Mouse (Mus musculus) liver, embryonic 11.5 days (tissue): Measurements from ENCODE around the gene Hsp90ab1. TPM values are rescaled to one million over a fixed set of nuclear protein-coding genes. Genes with fewer than 3 reads are reported as not detected.

Experiments used
- ATAC-seq: fragments of 200-750 bp; cut with Nextera tagmentation; replicated peaks from 2 replicates; pipeline ENCODE4 v1.8.0; 2017; ENCODE audit warnings: moderate number of reproducible peaks, mild to moderate bottlenecking, moderate TSS enrichment, moderate library complexity; ENCODE audit not compliant: low FRiP score
- DNase-seq: peaks from one replicate; pipeline ENCODE4 v3.0.0-alpha.2; 2017; ENCODE audit warnings: low spot score
- H3K27ac ChIP-seq: fragments of 300-500 bp; sonication (generic); 2 replicates; pipeline ENCODE4 v1.5.1; 2014; ENCODE audit warnings: mild to moderate bottlenecking, low read depth, low read length, control low read depth
- H3K27me3 ChIP-seq: fragments of 300-500 bp; sonication (generic); replicated peaks from 2 replicates; pipeline ENCODE4 v1.6.1; 2014; ENCODE audit warnings: low read length, mixed read lengths; ENCODE audit not compliant: control insufficient read depth, insufficient read depth
- H3K36me3 ChIP-seq: fragments of 300-500 bp; sonication (generic); 2 replicates; pipeline ENCODE4 v1.6.1; 2014; ENCODE audit warnings: mild to moderate bottlenecking, low read length, moderate library complexity, mixed read lengths; ENCODE audit not compliant: control insufficient read depth, insufficient read depth
- H3K4me1 ChIP-seq: fragments of 300-500 bp; sonication (generic); replicated peaks from 2 replicates; pipeline ENCODE4 v1.6.1; 2014; ENCODE audit warnings: low read length, mixed read lengths; ENCODE audit not compliant: control insufficient read depth, insufficient read depth
- H3K4me2 ChIP-seq: fragments of 300-500 bp; sonication (generic); 2 replicates; pipeline ENCODE4 v1.6.1; 2014; ENCODE audit warnings: mild to moderate bottlenecking, control low read depth, moderate library complexity
- H3K4me3 ChIP-seq: fragments of 300-500 bp; sonication (generic); 2 replicates; pipeline ENCODE4 v1.5.1; 2014; ENCODE audit warnings: low read depth, low read length, control low read depth
- H3K9ac ChIP-seq: fragments of 300-500 bp; sonication (generic); 2 replicates; pipeline ENCODE4 v1.6.1; 2014; ENCODE audit warnings: low read depth, low read length, control low read depth
- H3K9me3 ChIP-seq: fragments of 300-500 bp; sonication (generic); 2 replicates; pipeline ENCODE4 v1.6.1; 2016; ENCODE audit warnings: low read length, inconsistent platforms, mixed read lengths; ENCODE audit not compliant: control insufficient read depth
- WGBS: fragments of 180-500 bp; shearing (Covaris S2); extraction: QIAGEN DNeasy Blood & Tissue Kit; methylation state at CpG from one replicate; pipeline ENCODE4 v1.1.7; 2014; 5-methylcytosine and 5-hydroxymethylcytosine counted together
- polyA plus RNA-seq: library from polyadenylated mRNA; unstranded; fragments of >200 nt; fragmentation: Nextera tagmentation; extraction: Ambion mirVana; gene quantifications from 2 replicates; pipeline ENCODE4 v1.2.1, GENCODE M21; 2014

Hsp90ab1 gene
- polyA plus RNA-seq, 1 experiment from 2014 or later, result 1,837 TPM

- Histone ChIP-seq H3K4me1 (peaks cover 45% of the 10 kb centered on the region), H3K36me3 (peaks cover 25% of the 10 kb centered on the region), H3K9me3 (no peaks in the 10 kb centered on the region), H3K4me3 (peak overlapping the region; percentile 82), H3K27ac (peak overlapping the region; percentile 91), H3K9ac (peak overlapping the region; percentile 93), H3K27me3 (peaks cover 3% of the 10 kb centered on the region; the same call in 1 of the 2 replicates), H3K4me2 (peak overlapping the region; percentile 99)
- no peak for DNase-seq
- ATAC-seq, result peak; percentile 66
- 22% methylated on average over 8 of the region's 8 CpGs for WGBS
Observed at GRCm38 (mm10) chr17:45592606-45593431, 19.7 kb upstream of the Hsp90ab1 start.

GRCm38 (mm10) chr17:45591701-45592605, 18.9 kb upstream of the Hsp90ab1 start:
- peak overlapping the region; percentile 99 for H3K4me2 ChIP-seq
- ATAC-seq (no peak), DNase-seq (no peak)
- peak overlapping the region; percentile 93 for H3K9ac ChIP-seq
- peaks cover 32% of the 10 kb centered on the region for H3K36me3 ChIP-seq
- H3K9me3 ChIP-seq, result no peaks in the 10 kb centered on the region
- 58% methylated on average over 16 of the region's 16 CpGs for WGBS
- H3K27me3 ChIP-seq, result peaks cover 3% of the 10 kb centered on the region; the same call in 1 of the 2 replicates
- peaks cover 41% of the 10 kb centered on the region for H3K4me1 ChIP-seq
- peak overlapping the region; percentile 82 for H3K4me3 ChIP-seq
- peak overlapping the region; percentile 91 for H3K27ac ChIP-seq

- Histone ChIP-seq H3K9ac (no peak overlapping the region), H3K4me2 (no peak overlapping the region), H3K4me1 (peaks cover 35% of the 10 kb centered on the region), H3K9me3 (no peaks in the 10 kb centered on the region), H3K27ac (no peak overlapping the region), H3K27me3 (no peaks in the 10 kb centered on the region; the same call in 1 of the 2 replicates), H3K4me3 (no peak overlapping the region), H3K36me3 (peaks cover 42% of the 10 kb centered on the region)
- no peak for ATAC-seq
- no peak for DNase-seq
- WGBS, result 83% methylated on average over 6 of the region's 6 CpGs
Observed at GRCm38 (mm10) chr17:45590410-45590809, 17.3 kb upstream of the Hsp90ab1 start.

GRCm38 (mm10) chr17:45589844-45590243, 16.8 kb upstream of the Hsp90ab1 start:
- DNase-seq, result no peak
- Histone ChIP-seq H3K9ac (no peak overlapping the region), H3K9me3 (no peaks in the 10 kb centered on the region), H3K4me3 (no peak overlapping the region; the same call in 1 of the 2 replicates), H3K36me3 (peaks cover 42% of the 10 kb centered on the region), H3K27ac (no peak overlapping the region), H3K27me3 (no peaks in the 10 kb centered on the region; the same call in 1 of the 2 replicates), H3K4me1 (peaks cover 40% of the 10 kb centered on the region), H3K4me2 (no peak overlapping the region)
- ATAC-seq, result no peak
- WGBS, result 91% methylated on average over 8 of the region's 8 CpGs

- Histone ChIP-seq H3K9ac (no peak overlapping the region), H3K4me1 (peaks cover 46% of the 10 kb centered on the region), H3K27ac (no peak overlapping the region), H3K4me3 (no peak overlapping the region), H3K4me2 (no peak overlapping the region), H3K36me3 (peaks cover 42% of the 10 kb centered on the region), H3K9me3 (no peaks in the 10 kb centered on the region), H3K27me3 (no peaks in the 10 kb centered on the region; the same call in 1 of the 2 replicates)
- no peak for ATAC-seq
- no peak for DNase-seq
- WGBS, result 98% methylated on average over 7 of the region's 7 CpGs
Observed at GRCm38 (mm10) chr17:45589236-45589635, 16.2 kb upstream of the Hsp90ab1 start.

- H3K4me2 ChIP-seq, result no peak overlapping the region
- H3K27me3 ChIP-seq, result no peaks in the 10 kb centered on the region; the same call in 1 of the 2 replicates
- no peak overlapping the region for H3K27ac ChIP-seq
- H3K4me3 ChIP-seq, result no peak overlapping the region
- H3K9me3 ChIP-seq, result no peaks in the 10 kb centered on the region
- H3K36me3 ChIP-seq, result peaks cover 42% of the 10 kb centered on the region
- H3K4me1 ChIP-seq, result peaks cover 43% of the 10 kb centered on the region
- 91% methylated on average over 7 of the region's 7 CpGs for WGBS
- no peak for DNase-seq
- ATAC-seq, result no peak
- H3K9ac ChIP-seq, result no peak overlapping the region
Observed at GRCm38 (mm10) chr17:45588370-45588769, 15.3 kb upstream of the Hsp90ab1 start.

- Histone ChIP-seq H3K36me3 (peaks cover 42% of the 10 kb centered on the region), H3K9me3 (no peaks in the 10 kb centered on the region), H3K4me2 (no peak overlapping the region), H3K9ac (no peak overlapping the region), H3K4me3 (no peak overlapping the region), H3K27me3 (no peaks in the 10 kb centered on the region), H3K27ac (no peak overlapping the region), H3K4me1 (peaks cover 38% of the 10 kb centered on the region)
- ATAC-seq (no peak), DNase-seq (no peak)
- 90% methylated on average over 3 of the region's 3 CpGs for WGBS
Observed at GRCm38 (mm10) chr17:45586449-45586837, 13.4 kb upstream of the Hsp90ab1 start.

- DNase-seq (no peak), ATAC-seq (no peak)
- Histone ChIP-seq H3K9ac (peak overlapping the region; percentile 17; the same call in 1 of the 2 replicates), H3K4me3 (no peak overlapping the region), H3K4me2 (0 out of 2 replicates have a peak overlapping the region, but pooled peaks have one; percentile 16), H3K4me1 (peaks cover 41% of the 10 kb centered on the region), H3K9me3 (no peaks in the 10 kb centered on the region), H3K27ac (peak overlapping the region; percentile 60), H3K27me3 (no peaks in the 10 kb centered on the region), H3K36me3 (peaks cover 42% of the 10 kb centered on the region)
- 72% methylated on average over 23 of the region's 23 CpGs for WGBS
Observed at GRCm38 (mm10) chr17:45585725-45586448, 12.8 kb upstream of the Hsp90ab1 start.
